Mouse (Mus musculus) brain, embryonic 14.5 days (tissue): ENCODE results near the gene Zfx.

Experiments
- CTCF ChIP-seq: fragments of 200-500 bp; IDR thresholded peaks from 2 replicates; pipeline ENCODE4 v1.5.1; 2012; ENCODE audit warnings: inconsistent platforms, mild to moderate bottlenecking, moderate library complexity, borderline replicate concordance; ENCODE audit not compliant: insufficient read depth, insufficient read length; ENCODE audit errors: extremely low read depth
- POLR2A ChIP-seq: fragments of 200-500 bp; IDR thresholded peaks from 2 replicates; pipeline ENCODE4 v1.6.1; 2012; ENCODE audit warnings: mild to moderate bottlenecking, inconsistent platforms, borderline replicate concordance; ENCODE audit not compliant: poor library complexity, insufficient read depth, insufficient read length, severe bottlenecking; ENCODE audit errors: extremely low read depth

GRCm38 (mm10) chrX:94121161-94121856, 2.2 kb downstream of the Zfx start:
- no peak for TF ChIP-seq POLR2A
- TF ChIP-seq CTCF = no peak
